9 mouse cellular contexts compared by ENCODE assay signal in genomic region chr17:46728021-46728420, GRCm38 (mm10). TPM values are rescaled to one million over a fixed set of nuclear protein-coding genes. Genes with fewer than 3 reads are reported as not detected.
DNase-seq lines count a peak whose midpoint lies in the region; TF ChIP-seq lines count a peak whose summit lies in the region.
"Had no signal": no experiment of that assay in that cellular context is flagged by ENCODE, and none has a peak within 500 bp of the region (broad histone marks: within the 10 kb centered on the region; RNA-seq: fewer than 3 reads in every experiment).

No protein-coding gene starts in this region.

- no peaks in the 10 kb centered on the region for H3K9me3 ChIP-seq in ES-Bruce4 (replicated peaks; ENCODE audit: control insufficient read depth, insufficient read depth, low read length, poor library complexity, severe bottlenecking)

- intact Hi-C loops in left cerebral cortex, postnatal 25 days (cut with DNase I) = no loop called here

- no peak overlapping the region for H3K4me3 ChIP-seq in ES-Bruce4 (ENCODE audit: low read depth, low read length)
- H3K4me3 ChIP-seq in lung, adult 2 months (replicated peaks; ENCODE audit: extremely low read depth, low read depth, low read length) = no peak overlapping the region

- no peaks in the 10 kb centered on the region for H3K27me3 ChIP-seq in ES-Bruce4 (ENCODE audit: control insufficient read depth, insufficient read depth, low read length, poor library complexity, severe bottlenecking)

- 34% methylated on average over 6 of the region's 6 CpGs for WGBS in lung, adult 2 months

- TF ChIP-seq CTCF in ES-Bruce4 (IDR thresholded peaks at IDR 0.05; ENCODE audit: low read depth, low read length) = peak; percentile 80
- peak; percentile 42; the same call in 1 of the 2 replicates for TF ChIP-seq CTCF in lung, adult 2 months (IDR thresholded peaks at IDR 0.05; ENCODE audit: insufficient read depth, low read length)

- H3K9ac ChIP-seq in ES-Bruce4 (ENCODE audit: low read depth, poor library complexity, severe bottlenecking) = peak overlapping the region; percentile 7; the same call in 1 of the 2 replicates

- no peaks in the 10 kb centered on the region for H3K4me1 ChIP-seq in ES-Bruce4 (ENCODE audit: control insufficient read depth, insufficient read depth, low read length)
- H3K4me1 ChIP-seq in lung, adult 2 months (ENCODE audit: control insufficient read depth, insufficient read depth, low read length) = no peaks in the 10 kb centered on the region

- DNase-seq in kidney, adult 9 months = peak; percentile 69
- no peak for DNase-seq in kidney, postnatal 14 days
- peak; percentile 89 for DNase-seq in ZHBTc4 (ENCODE audit: low read depth, low spot score)
- no peak for DNase-seq in lung, adult 2 months
- no peak for DNase-seq in right cerebral cortex, postnatal 36 days (ENCODE audit: low spot score in 2 of 2)
- DNase-seq in ovary, adult 18-20 months (ENCODE audit: low spot score) = no peak
- DNase-seq in left cerebral cortex, postnatal 25 days (ENCODE audit: low spot score in 2 of 2) = no peak

- H3K36me3 ChIP-seq in ES-Bruce4 (ENCODE audit: control insufficient read depth, insufficient read depth, low read length, poor library complexity, severe bottlenecking) = no peaks in the 10 kb centered on the region

- TF ChIP-seq POLR2A in ES-Bruce4 (IDR thresholded peaks at IDR 0.05; ENCODE audit: insufficient read depth, low read length) = no peak
- TF ChIP-seq POLR2A in lung, adult 2 months (IDR thresholded peaks at IDR 0.05; ENCODE audit: borderline replicate concordance, extremely low read depth, low read depth, low read length) = no peak

- H3K27ac ChIP-seq in ES-Bruce4 (ENCODE audit: insufficient read depth, low read length) = no peak overlapping the region

- TF ChIP-seq EP300 in ES-Bruce4 (IDR thresholded peaks at IDR 0.05; ENCODE audit: insufficient read depth, low read depth, low read length) = no peak

RNA-seq across cellular contexts. Expression of gene Gnmt, which starts 0.9 kb away (rescaled TPM):
- 3.9 and 4.1 TPM in 2 replicates for polyA plus RNA-seq in ES-Bruce4 (2011; ENCODE audit: insufficient read depth, insufficient read length, low read depth, missing spikeins)
- 13.4 and 14.1 TPM in 2 replicates for polyA plus RNA-seq in lung, adult 2 months (2012; rRNA removed)
- under 1 TPM; 0.48 to 0.57 TPM for total RNA-seq in left cerebral cortex, postnatal 25 days (2021)

RNA-seq across cellular contexts. Expression of gene Pex6, which starts 16.8 kb away (rescaled TPM):
- 13.0 and 13.4 TPM in 2 replicates for polyA plus RNA-seq in ES-Bruce4 (2011; ENCODE audit: insufficient read depth, insufficient read length, low read depth, missing spikeins)
- 60.6 and 80.4 TPM in 2 replicates for polyA plus RNA-seq in lung, adult 2 months (2012; rRNA removed)
- 10 to 100 TPM; 48.1 to 49.1 TPM for total RNA-seq in left cerebral cortex, postnatal 25 days (2021)

RNA-seq across cellular contexts. Expression of gene Ppp2r5d, which starts 23.1 kb away (rescaled TPM):
- polyA plus RNA-seq in ES-Bruce4 (2011; ENCODE audit: insufficient read depth, insufficient read length, low read depth, missing spikeins) = 97.3 and 99.4 TPM in 2 replicates
- 44.4 and 53.8 TPM in 2 replicates for polyA plus RNA-seq in lung, adult 2 months (2012; rRNA removed)
- total RNA-seq in left cerebral cortex, postnatal 25 days (2021) = 10 to 100 TPM; 81.2 to 91.0 TPM

RNA-seq across cellular contexts. Expression of gene Cnpy3, which starts 24.0 kb away (rescaled TPM):
- 31.2 and 37.2 TPM in 2 replicates for polyA plus RNA-seq in ES-Bruce4 (2011; ENCODE audit: insufficient read depth, insufficient read length, low read depth, missing spikeins)
- 54.9 and 59.7 TPM in 2 replicates for polyA plus RNA-seq in lung, adult 2 months (2012; rRNA removed)
- 10 to 100 TPM; 65.5 to 66.0 TPM for total RNA-seq in left cerebral cortex, postnatal 25 days (2021)

RNA-seq across cellular contexts. Expression of gene Ptcra, which starts 35.5 kb away (rescaled TPM):
- polyA plus RNA-seq in ES-Bruce4 (2011; ENCODE audit: insufficient read depth, insufficient read length, low read depth, missing spikeins) = 1.1 and 1.7 TPM in 2 replicates
- not detected in 2 replicates for polyA plus RNA-seq in lung, adult 2 months (2012; rRNA removed)
- total RNA-seq in left cerebral cortex, postnatal 25 days (2021) = not detected
- total RNA-seq: megakaryocyte-erythroid progenitor cell, adult 5-6 weeks had no signal

Comparison
In these comparisons a context has a peak if more than half of its experiments do, and no peak if none do; other contexts are left out.
1. DNase-seq: peak in kidney, adult 9 months (single experiment) and ZHBTc4 (single experiment); none in kidney, postnatal 14 days (single experiment), lung, adult 2 months (single experiment), right cerebral cortex, postnatal 36 days (0 of 2), ovary, adult 18-20 months (single experiment) and left cerebral cortex, postnatal 25 days (0 of 2).